Mouse (Mus musculus) thymus, adult 2 months (tissue): ENCODE data around the gene Otud1.

Experiments used
- CTCF ChIP-seq: fragments of 200-500 bp; IDR thresholded peaks from 2 replicates; pipeline ENCODE4 v1.5.1; 2012; ENCODE audit warnings: mild to moderate bottlenecking, control low read depth, low read length, moderate library complexity, borderline replicate concordance; ENCODE audit not compliant: control insufficient read depth, poor library complexity, insufficient read depth; ENCODE audit errors: extremely low read depth
- POLR2A ChIP-seq: fragments of 200-500 bp; IDR thresholded peaks from 2 replicates; pipeline ENCODE4 v1.6.1; 2012; ENCODE audit warnings: mild to moderate bottlenecking, low read length, control low read depth, moderate library complexity; ENCODE audit not compliant: control insufficient read depth, poor library complexity, insufficient read depth; ENCODE audit errors: extremely low read depth

- no peak for TF ChIP-seq CTCF
- TF ChIP-seq POLR2A, result no peak
These were observed 46.1 kb downstream of the Otud1 start for GRCm38 (mm10) chr2:19703670-19704069.
